Mouse (Mus musculus) E14TG2a.4 (cell line): ENCODE data around the gene Mc1r.

Source experiments
- CTCF ChIP-seq: conservative IDR thresholded peaks from 2 replicates; pipeline ENCODE4 v1.5.1; 2014; ENCODE audit warnings: low read length
- NANOG ChIP-seq: IDR thresholded peaks from 2 replicates; pipeline ENCODE4 v1.6.1; 2014; ENCODE audit warnings: borderline replicate concordance, low read length, mixed read lengths

DNA sequence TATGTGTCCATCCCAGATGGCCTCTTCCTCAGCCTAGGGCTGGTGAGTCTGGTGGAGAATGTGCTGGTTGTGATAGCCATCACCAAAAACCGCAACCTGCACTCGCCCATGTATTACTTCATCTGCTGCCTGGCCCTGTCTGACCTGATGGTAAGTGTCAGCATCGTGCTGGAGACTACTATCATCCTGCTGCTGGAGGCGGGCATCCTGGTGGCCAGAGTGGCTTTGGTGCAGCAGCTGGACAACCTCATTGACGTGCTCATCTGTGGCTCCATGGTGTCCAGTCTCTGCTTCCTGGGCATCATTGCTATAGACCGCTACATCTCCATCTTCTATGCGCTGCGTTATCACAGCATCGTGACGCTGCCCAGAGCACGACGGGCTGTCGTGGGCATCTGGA, 705 bp downstream of the Mc1r start:
- no peak for TF ChIP-seq CTCF
- no peak for TF ChIP-seq NANOG
